Mouse (Mus musculus): Measurements from ENCODE around the gene Sh3rf1. TPM values are rescaled to one million over a fixed set of nuclear protein-coding genes. Genes with fewer than 3 reads are reported as not detected.

Sh3rf1 gene
- 4.0 TPM for polyA plus RNA-seq (2017; shearing (Covaris generic))

GRCm38 (mm10) chr8:61223729-61224379 lies at the start of gene Sh3rf1:
Gene Sh3rf1 (plus strand): TSS chr8:61223872.

Other genes starting within 250 kb of the Sh3rf1 start
- 41.2 TPM for gene Clcn3, start 240.6 kb upstream of the Sh3rf1 start, polyA plus RNA-seq (2017; shearing (Covaris generic))
- 15.7 TPM for gene Nek1, start 230.7 kb upstream of the Sh3rf1 start, polyA plus RNA-seq (2017; shearing (Covaris generic))